Mouse (Mus musculus): ENCODE data around the gene Nudt21.
"Not testable (repeated sequence)": the region's sequence is repeated elsewhere in the genome, so short reads cannot be mapped to it uniquely, and the experiment has no call there.

The Nudt21 gene

GRCm38 (mm10) chr8:94036944-94037524 is at the start of gene Nudt21, which contains the start of gene Ogfod1:
Nudt21 (minus strand) TSS chr8:94037031.
Ogfod1 (plus strand) TSS chr8:94037198.
- DNase-seq (ENCODE audit: low spot score) = peak; percentile 98

- no peak for DNase-seq (ENCODE audit: low spot score)
These were observed 39.8 kb upstream of the Nudt21 start for GRCm38 (mm10) chr8:94076461-94077192.

- DNase-seq (ENCODE audit: low spot score) = no peak
These were observed 32.0 kb upstream of the Nudt21 start for GRCm38 (mm10) chr8:94068793-94069192.

- DNase-seq (ENCODE audit: low spot score) = no peak
These were observed 29.5 kb upstream of the Nudt21 start for GRCm38 (mm10) chr8:94066121-94066863.

- no peak for DNase-seq (ENCODE audit: low spot score)
These were observed 20.5 kb upstream of the Nudt21 start for GRCm38 (mm10) chr8:94057157-94057854.

GRCm38 (mm10) chr8:94052696-94053095 is 15.9 kb upstream of the Nudt21 start:
- DNase-seq (ENCODE audit: low spot score) = no peak

GRCm38 (mm10) chr8:94047845-94048244 is 11.0 kb upstream of the Nudt21 start:
- no peak for DNase-seq (ENCODE audit: low spot score)

GRCm38 (mm10) chr8:94037806-94038205 is 975 bp upstream of the Nudt21 start:
- DNase-seq (ENCODE audit: low spot score) = no peak

GRCm38 (mm10) chr8:94036541-94036940 is 290 bp downstream of the Nudt21 start:
- not testable (repeated sequence) for DNase-seq (ENCODE audit: low spot score)

GRCm38 (mm10) chr8:94035200-94035599 is 1.6 kb downstream of the Nudt21 start:
- no peak for DNase-seq (ENCODE audit: low spot score)

GRCm38 (mm10) chr8:94033601-94034000 is 3.2 kb downstream of the Nudt21 start:
- DNase-seq (ENCODE audit: low spot score) = no peak

- DNase-seq (ENCODE audit: low spot score) = no peak
These were observed 7.1 kb downstream of the Nudt21 start for GRCm38 (mm10) chr8:94029701-94030100.

- DNase-seq (ENCODE audit: low spot score) = no peak
These were observed 12.9 kb downstream of the Nudt21 start for GRCm38 (mm10) chr8:94023916-94024315.

- no peak for DNase-seq (ENCODE audit: low spot score)
These were observed 23.7 kb downstream of the Nudt21 start for GRCm38 (mm10) chr8:94013026-94013612.

- DNase-seq (ENCODE audit: low spot score) = no peak
These were observed 24.5 kb downstream of the Nudt21 start, which contains the start of gene Amfr for GRCm38 (mm10) chr8:94012013-94012951. Amfr (minus strand) TSS chr8:94012842.

- DNase-seq (ENCODE audit: low spot score) = no peak
These were observed 25.5 kb downstream of the Nudt21 start for GRCm38 (mm10) chr8:94011076-94012012.

GRCm38 (mm10) chr8:94010101-94010705 is 26.6 kb downstream of the Nudt21 start:
- DNase-seq (ENCODE audit: low spot score) = no peak

GRCm38 (mm10) chr8:94009243-94009845 is 27.5 kb downstream of the Nudt21 start:
- no peak for DNase-seq (ENCODE audit: low spot score)

GRCm38 (mm10) chr8:94004139-94004538 is 32.7 kb downstream of the Nudt21 start:
- no peak for DNase-seq (ENCODE audit: low spot score)

Measured in layer of hippocampus, adult 9-10 months (tissue).